Mouse (Mus musculus) naive thymus-derived CD4-positive, alpha-beta T cell, adult 2 months (primary cell): ENCODE data around the gene Sytl1.

Experiments
- DNase-seq: peaks from one replicate; pipeline ENCODE4 v3.0.0-alpha.2; 2011; ENCODE audit warnings: low read depth

The Sytl1 gene

GRCm38 (mm10) chr4:133211751-133212561 is 51.0 kb downstream of the Sytl1 start, which contains the start of the genes Cd164l2 and Gpr3:
Gene Cd164l2 (plus strand): TSS chr4:133212131.
Gene Gpr3 (minus strand): TSS chr4:133212536.
- no peak for DNase-seq

- DNase-seq = no peak
These were observed 52.0 kb downstream of the Sytl1 start for GRCm38 (mm10) chr4:133210788-133211390.

- peak; percentile 28 for DNase-seq
These were observed 52.7 kb downstream of the Sytl1 start for GRCm38 (mm10) chr4:133210023-133210787.

GRCm38 (mm10) chr4:133209366-133209765 is 53.5 kb downstream of the Sytl1 start:
- peak; percentile 84 for DNase-seq

GRCm38 (mm10) chr4:133204379-133204778 is 58.5 kb downstream of the Sytl1 start:
- no peak for DNase-seq

GRCm38 (mm10) chr4:133203591-133203990 is 59.3 kb downstream of the Sytl1 start:
- no peak for DNase-seq
